Mouse (Mus musculus) MEL (cell line): ENCODE data around the gene Tvp23a. TPM values are rescaled to one million over a fixed set of nuclear protein-coding genes. Genes with fewer than 3 reads are reported as not detected.

Source experiments
- DNase-seq: peaks from one replicate; pipeline ENCODE4 v3.0.0; 2011; ENCODE audit warnings: low read depth, low spot score
- H3K27ac ChIP-seq: 2 replicates; pipeline ENCODE4 v1.5.1; 2012; ENCODE audit warnings: low read depth, mild to moderate bottlenecking, control low read depth, low read length, moderate library complexity; ENCODE audit not compliant: control insufficient read depth
- H3K27me3 ChIP-seq, 2 experiments: fragments of 150-350 bp in 1 of 2; sonication (generic) in 1 of 2; 2 replicates each; pipeline ENCODE4 v1.6.1; 2012; ENCODE audit warnings: low read length in 2 of 2, mild to moderate bottlenecking in 2 of 2, improper control_type of control experiment in 1 of 2, moderate library complexity in 1 of 2; ENCODE audit not compliant: insufficient read depth in 2 of 2, control insufficient read depth in 1 of 2
- H3K36me3 ChIP-seq, 2 experiments: 2 replicates each; pipeline ENCODE4 v1.6.1; 2012 to 2014; ENCODE audit warnings: low read length in 2 of 2, improper control_type of control experiment in 1 of 2, inconsistent platforms in 1 of 2, mild to moderate bottlenecking in 1 of 2; ENCODE audit not compliant: insufficient read depth in 2 of 2, control insufficient read depth in 1 of 2
- H3K4me1 ChIP-seq, 2 experiments: fragments of 150-350 bp in 1 of 2; sonication (generic) in 1 of 2; 2 replicates each; pipeline ENCODE4 v1.6.1; 2012; ENCODE audit warnings: low read length in 2 of 2, improper control_type of control experiment in 1 of 2, mild to moderate bottlenecking in 1 of 2; ENCODE audit not compliant: insufficient read depth in 2 of 2, control insufficient read depth in 1 of 2
- H3K4me3 ChIP-seq, 2 experiments: fragments of 150-350 bp in 1 of 2; sonication (generic) in 1 of 2; 2 replicates each; pipeline ENCODE4 v1.5.1; 2012; ENCODE audit warnings: low read depth in 2 of 2, low read length in 2 of 2, mild to moderate bottlenecking in 2 of 2, moderate library complexity in 2 of 2, control low read depth in 1 of 2, improper control_type of control experiment in 1 of 2; ENCODE audit not compliant: control insufficient read depth in 1 of 2, insufficient read depth in 1 of 2
- H3K79me2 ChIP-seq: 2 replicates; pipeline ENCODE4 v1.6.1; 2012; ENCODE audit warnings: mild to moderate bottlenecking, low read length, moderate library complexity; ENCODE audit not compliant: control insufficient read depth, poor library complexity, insufficient read depth
- H3K9ac ChIP-seq: 2 replicates; pipeline ENCODE4 v1.6.1; 2012; ENCODE audit warnings: low read depth, mild to moderate bottlenecking, control low read depth, low read length, moderate library complexity; ENCODE audit not compliant: control insufficient read depth, poor library complexity, severe bottlenecking
- H3K9me3 ChIP-seq: fragments of 150-350 bp; sonication (generic); replicated peaks from 2 replicates; pipeline ENCODE4 v1.6.1; 2012; ENCODE audit warnings: mild to moderate bottlenecking, low read length, improper control_type of control experiment, moderate library complexity; ENCODE audit not compliant: insufficient read depth
- CHD1 ChIP-seq: IDR thresholded peaks from 2 replicates; pipeline ENCODE4 v1.6.1; 2012; ENCODE audit warnings: low read depth, mild to moderate bottlenecking, inconsistent platforms, low read length, improper control_type of control experiment
- CTCF ChIP-seq, 3 experiments: IDR thresholded peaks in 2 of 3; conservative IDR thresholded peaks in 1 of 3; 2 replicates each; pipeline ENCODE4 v1.5.1; 2011 to 2012; ENCODE audit warnings: low read length in 3 of 3, low read depth in 2 of 3, mild to moderate bottlenecking in 2 of 3, improper control_type of control experiment in 1 of 3, inconsistent platforms in 1 of 3, mixed read lengths in 1 of 3, moderate library complexity in 1 of 3; ENCODE audit not compliant: control insufficient read depth in 1 of 3, insufficient read depth in 1 of 3, poor library complexity in 1 of 3, severe bottlenecking in 1 of 3
- E2F4 ChIP-seq: IDR thresholded peaks from 2 replicates; pipeline ENCODE4 v1.6.1; 2011; ENCODE audit warnings: low read depth, low read length, improper control_type of control experiment, borderline replicate concordance
- ELF1 ChIP-seq: IDR thresholded peaks from 2 replicates; pipeline ENCODE4 v1.6.1; 2014; ENCODE audit warnings: low read depth, mild to moderate bottlenecking, inconsistent platforms, low read length, improper control_type of control experiment, moderate library complexity
- EP300 ChIP-seq, 2 experiments: IDR thresholded peaks; 2 replicates each; pipeline ENCODE4 v1.6.1; 2011; ENCODE audit warnings: improper control_type of control experiment in 2 of 2, low read length in 2 of 2, low read depth in 1 of 2, mild to moderate bottlenecking in 1 of 2
- GABPA ChIP-seq: IDR thresholded peaks from 2 replicates; pipeline ENCODE4 v1.6.1; 2012; ENCODE audit warnings: low read depth, mild to moderate bottlenecking, inconsistent platforms, low read length, improper control_type of control experiment, moderate library complexity
- GATA1 ChIP-seq: IDR thresholded peaks from 2 replicates; pipeline ENCODE4 v1.6.1; 2011; ENCODE audit warnings: low read depth, low read length, improper control_type of control experiment
- JUND ChIP-seq: IDR thresholded peaks from 2 replicates; pipeline ENCODE4 v1.6.1; 2011; ENCODE audit warnings: low read depth, mild to moderate bottlenecking, improper control_type of control experiment, low read length
- MAFK ChIP-seq: IDR thresholded peaks from 2 replicates; pipeline ENCODE4 v1.6.1; 2011; ENCODE audit warnings: low read depth, mild to moderate bottlenecking, low read length, improper control_type of control experiment, borderline replicate concordance
- MXI1 ChIP-seq: IDR thresholded peaks from 2 replicates; pipeline ENCODE4 v1.6.1; 2011; ENCODE audit warnings: mild to moderate bottlenecking, low read depth, low read length, improper control_type of control experiment
- MYC ChIP-seq: IDR thresholded peaks from 2 replicates; pipeline ENCODE4 v1.6.1; 2011; ENCODE audit warnings: low read depth, mild to moderate bottlenecking, low read length, improper control_type of control experiment, moderate library complexity
- POLR2A ChIP-seq, 2 experiments: IDR thresholded peaks; 2 replicates each; pipeline ENCODE4 v1.6.1; 2011 to 2012; ENCODE audit warnings: low read length in 2 of 2, mild to moderate bottlenecking in 2 of 2, control low read depth in 1 of 2, improper control_type of control experiment in 1 of 2, low read depth in 1 of 2, moderate library complexity in 1 of 2; ENCODE audit not compliant: control insufficient read depth in 1 of 2, insufficient read depth in 1 of 2, poor library complexity in 1 of 2
- RAD21 ChIP-seq: IDR thresholded peaks from 2 replicates; pipeline ENCODE4 v1.6.1; 2011; ENCODE audit warnings: mild to moderate bottlenecking, low read depth, low read length, improper control_type of control experiment
- RCOR1 ChIP-seq: IDR thresholded peaks from 2 replicates; pipeline ENCODE4 v1.6.1; 2012; ENCODE audit warnings: low read depth, mild to moderate bottlenecking, inconsistent platforms, low read length, improper control_type of control experiment
- SMC3 ChIP-seq: IDR thresholded peaks from 2 replicates; pipeline ENCODE4 v1.6.1; 2011; ENCODE audit warnings: low read depth, low read length, improper control_type of control experiment
- TBP ChIP-seq: IDR thresholded peaks from 2 replicates; pipeline ENCODE4 v1.8.0; 2011; ENCODE audit warnings: low read depth, low read length, improper control_type of control experiment
- polyA plus RNA-seq, 2 experiments: library from polyadenylated mRNA; stranded (reverse) in 1 of 2; unstranded in 1 of 2; fragments of >175 nt in 1 of 2; fragments of >200 nt in 1 of 2; gene quantifications; 2 replicates each; pipeline versions ENCODE4 v1.2.1 to v1.2.4; 2012; ENCODE audit warnings: low replicate concordance in 2 of 2, low read depth in 1 of 2; ENCODE audit not compliant: insufficient read length in 2 of 2, insufficient read depth in 1 of 2, missing spikeins in 1 of 2
- total RNA-seq: library from RNA; depleted of rRNA; stranded (reverse); fragments of 300-350 nt; gene quantifications from 2 replicates; pipeline ENCODE4 v1.2.3, GENCODE M21; 2012

The Tvp23a gene
- total and polyA plus RNA-seq, 3 experiments: 0.31 to 0.81 TPM; not detected in 1

DNA sequence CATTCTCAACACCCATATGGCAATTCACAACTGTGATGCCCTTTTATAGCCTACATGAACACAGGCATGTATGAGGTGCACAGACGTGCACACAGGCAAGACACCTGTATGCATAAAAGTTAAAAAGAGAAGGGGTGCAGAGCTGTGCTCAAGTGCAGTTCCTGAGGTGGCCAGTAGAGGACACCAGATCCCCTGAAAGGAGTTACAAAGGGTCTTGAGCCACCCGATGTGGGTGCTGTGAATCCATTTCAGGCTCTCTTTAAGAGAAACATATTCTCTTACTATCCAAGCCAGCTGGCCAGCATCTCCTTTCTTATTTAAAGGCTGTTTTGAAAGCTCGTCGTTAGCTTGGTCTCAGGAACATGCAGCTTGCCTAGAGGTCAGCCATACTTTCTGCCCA is 30.3 kb downstream of the Tvp23a start:
- no peak overlapping the region for H3K27ac ChIP-seq
- peaks cover 4% of the 10 kb centered on the region for H3K79me2 ChIP-seq
- TF ChIP-seq ELF1 (no peak), RCOR1 (no peak), CTCF (IDR thresholded peaks at IDR 0.05 in 2 of 3, conservative IDR thresholded peaks at IDR 0.05 in 1 of 3; ENCODE audit: control insufficient read depth in 1 of 3, insufficient read depth in 1 of 3, low read depth in 2 of 3, low read length in 3 of 3, poor library complexity in 1 of 3, severe bottlenecking in 1 of 3) (peak; percentile 58 to 97 (median 63)), MXI1 (no peak), GATA1 (no peak), POLR2A (IDR thresholded peaks at IDR 0.05; ENCODE audit: control insufficient read depth in 1 of 2, insufficient read depth in 1 of 2, low read depth in 1 of 2, low read length in 2 of 2, poor library complexity in 1 of 2) (no peak), EP300 (IDR thresholded peaks at IDR 0.05; ENCODE audit: low read depth in 1 of 2, low read length in 2 of 2) (no peak), E2F4 (no peak), RAD21 (peak; percentile 37), CHD1 (no peak), MAFK (no peak), GABPA (no peak), MYC (no peak), TBP (no peak), JUND (no peak), SMC3 (peak; percentile 34)
- no peaks in the 10 kb centered on the region; a peak in 1 of 4 replicates for H3K36me3 ChIP-seq
- peaks cover 0 to 4% of the 10 kb centered on the region in 2 experiments; a peak in 1 of 4 replicates for H3K4me1 ChIP-seq
- H3K9me3 ChIP-seq: no peaks in the 10 kb centered on the region
- peak; percentile 50 for DNase-seq
- no peaks in the 10 kb centered on the region for H3K27me3 ChIP-seq
- H3K9ac ChIP-seq: no peak overlapping the region
- H3K4me3 ChIP-seq: no peak overlapping the region

DNA sequence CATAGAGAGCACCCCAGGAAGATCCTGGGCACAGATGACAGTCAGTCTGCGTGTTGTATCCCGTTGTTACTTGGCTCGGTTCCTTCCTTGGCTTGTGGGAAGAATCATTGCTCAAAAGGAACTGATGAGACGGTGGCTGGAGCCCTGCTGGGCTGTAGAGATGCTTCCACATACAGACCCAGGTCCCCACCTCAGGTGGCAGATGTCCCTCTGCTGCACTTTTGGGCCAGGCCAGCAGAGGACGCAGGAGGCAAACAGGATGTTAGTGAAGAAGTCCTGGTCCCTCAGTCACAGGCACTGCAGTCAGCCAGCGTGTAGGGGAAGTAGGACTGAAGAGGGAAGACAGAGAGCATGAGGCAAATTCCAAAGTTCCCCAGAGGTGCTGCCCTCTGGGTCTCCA is 31.2 kb downstream of the Tvp23a start:
- Histone ChIP-seq H3K4me1 (peaks cover 0 to 10% of the 10 kb centered on the region in 2 experiments; a peak in 2 of 4 replicates), H3K79me2 (peaks cover 4% of the 10 kb centered on the region), H3K9me3 (no peaks in the 10 kb centered on the region), H3K9ac (no peak overlapping the region), H3K36me3 (peaks cover 0 to 6% of the 10 kb centered on the region in 2 experiments; a peak in 3 of 4 replicates), H3K4me3 (no peak overlapping the region), H3K27me3 (no peaks in the 10 kb centered on the region), H3K27ac (no peak overlapping the region)
- peak; percentile 30 for DNase-seq
- TF ChIP-seq CTCF (IDR thresholded peaks at IDR 0.05 in 2 of 3, conservative IDR thresholded peaks at IDR 0.05 in 1 of 3; ENCODE audit: control insufficient read depth in 1 of 3, insufficient read depth in 1 of 3, low read depth in 2 of 3, low read length in 3 of 3, poor library complexity in 1 of 3, severe bottlenecking in 1 of 3) (peak; percentile 22 to 28 (median 26); a peak in 2 of 6 replicates), GABPA (no peak)
